Mouse (Mus musculus) kidney, embryonic 14.5 days (tissue): Measurements from ENCODE around the gene Tbxa2r. TPM values are rescaled to one million over a fixed set of nuclear protein-coding genes. Genes with fewer than 3 reads are reported as not detected.

Experiments
- ATAC-seq: fragments of 200-750 bp; cut with Nextera tagmentation; 2 replicates; pipeline ENCODE4 v1.8.0; 2017; ENCODE audit warnings: moderate number of reproducible peaks, mild to moderate bottlenecking, moderate TSS enrichment, moderate library complexity; ENCODE audit not compliant: low FRiP score, low TSS enrichment
- H3K27ac ChIP-seq: fragments of 300-500 bp; sonication (generic); 2 replicates; pipeline ENCODE4 v1.5.1; 2014; ENCODE audit warnings: low read depth, mild to moderate bottlenecking, low read length, moderate library complexity, mixed read lengths
- H3K27me3 ChIP-seq: fragments of 300-500 bp; sonication (generic); 2 replicates; pipeline ENCODE4 v1.6.1; 2014; ENCODE audit warnings: mild to moderate bottlenecking, low read length; ENCODE audit not compliant: control insufficient read depth, insufficient read depth
- H3K36me3 ChIP-seq: fragments of 300-500 bp; sonication (generic); 2 replicates; pipeline ENCODE4 v1.6.1; 2014; ENCODE audit warnings: low read length, mixed read lengths; ENCODE audit not compliant: control insufficient read depth, insufficient read depth
- H3K4me1 ChIP-seq: fragments of 300-500 bp; sonication (generic); 2 replicates; pipeline ENCODE4 v1.6.1; 2014; ENCODE audit warnings: low read length, mixed read lengths; ENCODE audit not compliant: control insufficient read depth, insufficient read depth
- H3K4me2 ChIP-seq: fragments of 300-500 bp; sonication (generic); replicated peaks from 2 replicates; pipeline ENCODE4 v1.6.1; 2014; ENCODE audit warnings: low read depth, mild to moderate bottlenecking, low read length
- H3K4me3 ChIP-seq: fragments of 300-500 bp; sonication (generic); 2 replicates; pipeline ENCODE4 v1.5.1; 2014; ENCODE audit warnings: mild to moderate bottlenecking, low read length
- H3K9ac ChIP-seq: fragments of 300-500 bp; sonication (generic); 2 replicates; pipeline ENCODE4 v1.6.1; 2014; ENCODE audit warnings: low read depth, mild to moderate bottlenecking, low read length, moderate library complexity
- H3K9me3 ChIP-seq: fragments of 300-500 bp; sonication (generic); 2 replicates; pipeline ENCODE4 v1.6.1; 2016; ENCODE audit warnings: low read length; ENCODE audit not compliant: control insufficient read depth
- WGBS: fragments of 180-500 bp; shearing (Covaris S2); extraction: QIAGEN DNeasy Blood & Tissue Kit; methylation state at CpG from one replicate; pipeline ENCODE4 v1.1.7; 2014; 5-methylcytosine and 5-hydroxymethylcytosine counted together
- polyA plus RNA-seq: library from polyadenylated mRNA; unstranded; fragments of >200 nt; fragmentation: Nextera tagmentation; extraction: Ambion mirVana; gene quantifications from 2 replicates; pipeline ENCODE4 v1.2.1, GENCODE M21; 2014

Tbxa2r gene
- polyA plus RNA-seq, 1 experiment from 2014 or later, result 10.1 TPM

DNA sequence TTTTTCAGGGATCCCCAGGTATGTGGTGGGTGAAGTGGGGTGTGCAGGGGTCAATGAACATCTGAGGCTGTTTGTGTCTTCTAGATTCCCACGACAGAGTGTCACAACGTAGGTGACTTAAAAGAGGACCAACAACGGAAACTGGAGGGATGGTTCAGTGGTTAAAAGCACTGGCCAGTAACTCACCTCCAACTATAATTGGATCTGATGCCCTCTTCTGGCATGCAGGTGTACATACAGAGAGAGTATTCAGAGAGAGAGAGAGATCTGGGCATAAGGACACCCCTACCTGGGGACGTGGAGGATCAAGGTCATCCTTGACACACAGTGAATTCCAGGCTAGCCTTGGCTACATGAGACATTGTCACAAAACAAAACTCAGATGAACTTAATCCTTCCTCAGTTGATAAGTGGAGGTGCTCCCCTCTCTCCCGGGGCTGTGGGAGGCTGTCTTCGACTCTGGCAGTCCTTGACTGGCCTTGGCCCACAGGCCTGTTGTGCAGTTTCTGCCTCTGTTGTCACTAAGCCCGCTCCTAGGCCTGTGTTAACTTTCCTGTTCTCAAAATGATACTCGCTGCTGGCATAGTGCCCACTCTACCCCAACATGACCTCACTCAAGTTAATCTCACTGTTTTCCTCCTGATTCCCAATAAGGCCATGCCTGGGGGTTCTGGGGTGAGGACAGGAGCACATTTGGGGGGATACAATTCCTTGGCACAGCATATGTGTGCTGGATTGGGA lies 16.1 kb downstream of the Tbxa2r start:
- 49% methylated on average over 8 of the region's 8 CpGs for WGBS
- H3K4me3 ChIP-seq, result no peak overlapping the region
- ATAC-seq, result no peak
- peaks cover 21% of the 10 kb centered on the region for H3K4me1 ChIP-seq
- peaks cover 13% of the 10 kb centered on the region; the same call in 1 of the 2 replicates for H3K36me3 ChIP-seq
- no peaks in the 10 kb centered on the region for H3K9me3 ChIP-seq
- H3K9ac ChIP-seq, result no peak overlapping the region
- H3K4me2 ChIP-seq, result no peak overlapping the region
- peaks cover 22% of the 10 kb centered on the region for H3K27me3 ChIP-seq
- no peak overlapping the region for H3K27ac ChIP-seq

GRCm38 (mm10) chr10:81345162-81345534 lies 16.6 kb downstream of the Tbxa2r start:
- 71% methylated on average over 4 of the region's 4 CpGs for WGBS
- peaks cover 21% of the 10 kb centered on the region for H3K4me1 ChIP-seq
- peaks cover 13% of the 10 kb centered on the region; the same call in 1 of the 2 replicates for H3K36me3 ChIP-seq
- H3K4me2 ChIP-seq, result no peak overlapping the region
- ATAC-seq, result no peak
- H3K9me3 ChIP-seq, result no peaks in the 10 kb centered on the region
- H3K4me3 ChIP-seq, result no peak overlapping the region
- H3K27me3 ChIP-seq, result peaks cover 22% of the 10 kb centered on the region
- H3K27ac ChIP-seq, result no peak overlapping the region
- H3K9ac ChIP-seq, result no peak overlapping the region

- Histone ChIP-seq H3K9ac (peak overlapping the region; percentile 48; the same call in 1 of the 2 replicates), H3K27ac (no peak overlapping the region), H3K27me3 (peaks cover 22% of the 10 kb centered on the region), H3K4me2 (peak overlapping the region; percentile 56), H3K4me1 (peaks cover 21% of the 10 kb centered on the region), H3K9me3 (no peaks in the 10 kb centered on the region), H3K4me3 (peak overlapping the region; percentile 35), H3K36me3 (peaks cover 13% of the 10 kb centered on the region; the same call in 1 of the 2 replicates)
- 6% methylated on average over 54 of the region's 55 CpGs for WGBS
- peak; percentile 7; the same call in 1 of the 2 replicates for ATAC-seq
Measured at GRCm38 (mm10) chr10:81346453-81347067, 18.0 kb downstream of the Tbxa2r start.

GRCm38 (mm10) chr10:81349146-81349545 lies 20.6 kb downstream of the Tbxa2r start:
- Histone ChIP-seq H3K27me3 (no peaks in the 10 kb centered on the region), H3K4me2 (peak overlapping the region; percentile 73), H3K27ac (no peak overlapping the region; the same call in 1 of the 2 replicates), H3K9ac (peak overlapping the region; percentile 88; the same call in 1 of the 2 replicates), H3K9me3 (no peaks in the 10 kb centered on the region), H3K4me3 (peak overlapping the region; percentile 74), H3K4me1 (peaks cover 16% of the 10 kb centered on the region), H3K36me3 (peaks cover 13% of the 10 kb centered on the region; the same call in 1 of the 2 replicates)
- ATAC-seq, result no peak
- WGBS, result 7% methylated on average over 12 of the region's 12 CpGs

DNA sequence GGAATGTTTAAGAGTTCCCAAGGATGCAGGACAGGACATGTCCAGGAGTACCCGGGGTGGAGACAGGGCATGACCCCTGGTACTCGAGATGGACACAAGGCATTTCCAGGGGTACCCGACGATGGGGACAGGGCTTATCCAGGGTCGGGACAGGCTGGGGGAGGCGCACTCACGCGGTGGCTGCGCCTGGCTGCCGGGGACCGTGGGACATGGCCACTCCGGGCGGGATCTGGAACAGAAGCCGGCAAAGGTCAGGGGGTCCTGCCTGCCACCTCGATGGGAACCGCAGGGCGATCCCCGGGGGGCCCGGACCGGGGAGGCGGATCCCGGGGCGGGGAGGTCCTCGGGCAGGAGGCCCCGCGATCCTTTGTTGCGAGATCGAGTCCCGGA lies 21.4 kb downstream of the Tbxa2r start:
- ATAC-seq, result peak; percentile 5
- peak overlapping the region; percentile 74 for H3K4me3 ChIP-seq
- WGBS, result 2% methylated on average over 15 of the region's 29 CpGs
- peak overlapping the region; percentile 88 for H3K9ac ChIP-seq
- peak overlapping the region; percentile 69; the same call in 1 of the 2 replicates for H3K27ac ChIP-seq
- peaks cover 16% of the 10 kb centered on the region for H3K4me1 ChIP-seq
- no peaks in the 10 kb centered on the region for H3K9me3 ChIP-seq
- no peaks in the 10 kb centered on the region for H3K27me3 ChIP-seq
- peak overlapping the region; percentile 73 for H3K4me2 ChIP-seq
- H3K36me3 ChIP-seq, result peaks cover 13% of the 10 kb centered on the region; the same call in 1 of the 2 replicates

DNA sequence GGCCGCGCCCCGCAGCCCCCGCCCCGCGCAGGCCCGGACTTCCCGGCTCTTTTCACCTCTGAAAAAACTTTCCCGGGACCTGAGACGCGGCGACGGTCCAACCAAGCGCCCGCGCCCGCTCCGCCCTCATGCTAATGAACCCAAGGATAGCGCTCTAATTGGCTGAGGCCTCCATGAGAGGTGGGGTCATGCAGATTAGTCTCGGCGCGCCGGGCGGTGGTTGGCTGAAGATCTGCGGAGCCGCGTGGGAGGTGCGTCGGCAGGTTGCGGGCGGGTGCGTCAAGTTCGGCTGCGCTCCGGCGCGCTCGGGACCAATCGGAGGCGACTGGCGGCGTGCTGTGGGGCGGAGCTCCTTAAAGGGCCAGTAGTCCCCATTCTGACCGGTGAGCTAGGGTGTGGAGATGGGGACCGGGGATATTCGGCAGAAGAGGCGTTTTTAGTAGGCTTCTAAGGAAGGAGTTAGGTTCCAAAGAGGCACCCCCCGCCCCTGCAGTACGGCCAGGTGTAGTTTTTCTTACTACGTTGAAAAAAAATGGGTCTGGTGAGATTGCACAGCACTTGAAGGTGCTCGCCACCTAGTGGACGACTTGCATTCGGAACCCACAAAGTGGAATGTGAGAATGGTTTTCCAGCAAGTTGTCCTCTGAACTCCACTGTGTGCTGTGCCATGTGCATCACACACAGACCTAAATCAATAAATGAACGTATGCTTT lies 22.0 kb downstream of the Tbxa2r start, which contains the start of gene Hmg20b:
Gene Hmg20b, minus strand, starts transcription at position 130 of the 713 bp plus-strand sequence.
- Histone ChIP-seq H3K27me3 (no peaks in the 10 kb centered on the region), H3K27ac (peak within 1 kb of the TSS; percentile 69; the same call in 1 of the 2 replicates), H3K36me3 (peaks cover 13% of the 10 kb centered on the region; the same call in 1 of the 2 replicates), H3K4me2 (peak within 1 kb of the TSS; percentile 73), H3K9me3 (no peaks in the 10 kb centered on the region), H3K4me3 (peak within 1 kb of the TSS; percentile 74), H3K4me1 (peaks cover 16% of the 10 kb centered on the region), H3K9ac (peak within 1 kb of the TSS; percentile 88)
- ATAC-seq, result peak; percentile 94
- under 1% methylated on average over 46 of the region's 54 CpGs for WGBS

GRCm38 (mm10) chr10:81351678-81352291 lies 23.3 kb downstream of the Tbxa2r start:
- WGBS, result 23% methylated on average over 9 of the region's 9 CpGs
- Histone ChIP-seq H3K36me3 (peaks cover 13% of the 10 kb centered on the region; the same call in 1 of the 2 replicates), H3K4me3 (no peak overlapping the region), H3K4me2 (no peak overlapping the region), H3K27me3 (no peaks in the 10 kb centered on the region), H3K27ac (no peak overlapping the region), H3K4me1 (peaks cover 12% of the 10 kb centered on the region), H3K9me3 (no peaks in the 10 kb centered on the region), H3K9ac (no peak overlapping the region)
- no peak for ATAC-seq

DNA sequence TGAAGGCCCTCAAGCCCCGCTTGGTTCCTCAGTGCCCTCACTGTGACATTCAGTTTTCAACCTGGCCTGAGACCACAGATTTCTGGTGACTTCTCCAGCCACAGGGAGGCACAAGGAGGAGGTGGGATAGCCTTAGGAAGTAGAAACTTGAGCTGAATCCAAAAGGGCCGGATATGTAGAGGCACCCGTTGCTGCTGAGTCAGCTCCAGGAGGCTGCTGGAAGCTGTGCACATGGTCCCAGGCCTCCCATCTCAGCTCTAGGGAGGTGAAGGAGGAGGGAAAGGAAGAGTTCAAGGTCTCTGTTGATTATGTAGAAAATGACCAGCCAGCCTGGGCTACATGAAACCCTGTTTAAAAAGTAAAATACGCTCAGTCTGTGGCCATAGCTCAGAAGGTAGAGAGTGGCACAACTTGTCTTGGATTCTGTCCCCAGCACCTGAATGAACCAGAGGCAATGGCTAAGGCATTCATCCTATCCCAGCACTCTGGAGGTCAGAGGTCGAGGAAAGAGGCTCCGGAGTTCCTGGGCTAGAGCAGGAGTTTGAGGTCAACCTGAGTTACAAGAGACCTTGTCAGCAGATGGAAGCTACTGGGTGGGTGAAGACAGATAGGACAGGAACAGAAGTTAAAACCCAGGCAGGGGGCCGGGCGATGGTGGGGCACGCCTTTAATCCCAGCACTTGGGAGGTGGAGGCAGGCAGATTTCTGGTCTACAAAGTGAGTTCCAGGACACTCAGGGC lies 26.4 kb downstream of the Tbxa2r start:
- no peak for ATAC-seq
- Histone ChIP-seq H3K4me1 (peaks cover 12% of the 10 kb centered on the region; the same call in 1 of the 2 replicates), H3K4me2 (no peak overlapping the region), H3K27me3 (no peaks in the 10 kb centered on the region), H3K36me3 (no peaks in the 10 kb centered on the region), H3K9me3 (no peaks in the 10 kb centered on the region), H3K9ac (no peak overlapping the region), H3K27ac (no peak overlapping the region), H3K4me3 (no peak overlapping the region)
- WGBS, result 67% methylated on average over 9 of the region's 9 CpGs
